Mouse (Mus musculus) liver, embryonic 14.5 days (tissue): ENCODE data around the gene Saa3. TPM values are rescaled to one million over a fixed set of nuclear protein-coding genes. Genes with fewer than 3 reads are reported as not detected.
"Not testable (repeated sequence)": the region's sequence is repeated elsewhere in the genome, so short reads cannot be mapped to it uniquely, and the experiment has no call there.

Experiments
- ATAC-seq: fragments of 200-750 bp; cut with Nextera tagmentation; 2 replicates; pipeline ENCODE4 v1.8.0; 2017; ENCODE audit warnings: moderate number of reproducible peaks, mild to moderate bottlenecking, moderate library complexity; ENCODE audit not compliant: insufficient read depth
- DNase-seq, 3 experiments: peaks; one replicate each; pipeline ENCODE4 v3.0.0-alpha.2; 2012 to 2013; ENCODE audit warnings: low read depth in 3 of 3, low spot score in 3 of 3
- H3K27ac ChIP-seq: fragments of 300-500 bp; sonication (generic); 2 replicates; pipeline ENCODE4 v1.5.1; 2014; ENCODE audit warnings: moderate library complexity, mild to moderate bottlenecking, control low read depth, inconsistent platforms
- H3K27me3 ChIP-seq: fragments of 300-500 bp; sonication (generic); 2 replicates; pipeline ENCODE4 v1.6.1; 2014; ENCODE audit warnings: mild to moderate bottlenecking, low read length, moderate library complexity; ENCODE audit not compliant: control insufficient read depth, insufficient read depth
- H3K36me3 ChIP-seq: fragments of 300-500 bp; sonication (generic); replicated peaks from 2 replicates; pipeline ENCODE4 v1.6.1; 2014; ENCODE audit warnings: low read depth; ENCODE audit not compliant: control insufficient read depth, insufficient read depth
- H3K4me1 ChIP-seq, 2 experiments: fragments of 200-500 bp in 1 of 2; fragments of 300-500 bp in 1 of 2; sonication (generic) in 1 of 2; replicated peaks; 2 replicates each; pipeline ENCODE4 v1.6.1; 2012 to 2014; ENCODE audit warnings: antibody characterized with exemption in 1 of 2, inconsistent platforms in 1 of 2, low read length in 1 of 2; ENCODE audit not compliant: control insufficient read depth in 2 of 2, insufficient read depth in 2 of 2
- H3K4me2 ChIP-seq: fragments of 300-500 bp; sonication (generic); 2 replicates; pipeline ENCODE4 v1.6.1; 2014; ENCODE audit warnings: low read depth, mild to moderate bottlenecking, control low read depth, moderate library complexity
- H3K4me3 ChIP-seq, 2 experiments: fragments of 200-500 bp in 1 of 2; fragments of 300-500 bp in 1 of 2; sonication (generic) in 1 of 2; 2 replicates each; pipeline ENCODE4 v1.5.1; 2012 to 2014; ENCODE audit warnings: low read depth in 2 of 2, low read length in 2 of 2, mild to moderate bottlenecking in 2 of 2, control low read depth in 1 of 2, inconsistent platforms in 1 of 2, moderate library complexity in 1 of 2; ENCODE audit not compliant: insufficient read depth in 1 of 2
- H3K9ac ChIP-seq: fragments of 300-500 bp; sonication (generic); replicated peaks from 2 replicates; pipeline ENCODE4 v1.6.1; 2014; ENCODE audit warnings: mild to moderate bottlenecking, control low read depth, moderate library complexity
- H3K9me3 ChIP-seq: fragments of 300-500 bp; sonication (generic); 2 replicates; pipeline ENCODE4 v1.6.1; 2016; ENCODE audit warnings: low read length, mixed read lengths; ENCODE audit not compliant: control insufficient read depth
- CTCF ChIP-seq: IDR thresholded peaks from 2 replicates; pipeline ENCODE4 v1.5.1; 2016; ENCODE audit warnings: antibody characterized with exemption, low read depth, control low read depth
- EP300 ChIP-seq: IDR thresholded peaks from 2 replicates; pipeline ENCODE4 v1.6.1; 2016; ENCODE audit warnings: antibody characterized with exemption, low read depth
- WGBS: fragments of 180-500 bp; shearing (Covaris S2); extraction: QIAGEN DNeasy Blood & Tissue Kit; methylation state at CpG from one replicate; pipeline ENCODE4 v1.1.7; 2014; ENCODE audit not compliant: insufficient replicate concordance; 5-methylcytosine and 5-hydroxymethylcytosine counted together
- polyA plus RNA-seq, 2 experiments: library from polyadenylated mRNA; depleted of rRNA in 1 of 2; stranded (reverse) in 1 of 2; unstranded in 1 of 2; fragments of >200 nt; fragmentation: Nextera tagmentation in 1 of 2; extraction: Ambion mirVana in 1 of 2; gene quantifications; 2 replicates each; pipeline versions ENCODE4 v1.2.1 to v1.2.3; 2012 to 2014

Gene Saa3
- polyA plus RNA-seq, 2 experiments = 1.0 to 3.4 TPM

DNA sequence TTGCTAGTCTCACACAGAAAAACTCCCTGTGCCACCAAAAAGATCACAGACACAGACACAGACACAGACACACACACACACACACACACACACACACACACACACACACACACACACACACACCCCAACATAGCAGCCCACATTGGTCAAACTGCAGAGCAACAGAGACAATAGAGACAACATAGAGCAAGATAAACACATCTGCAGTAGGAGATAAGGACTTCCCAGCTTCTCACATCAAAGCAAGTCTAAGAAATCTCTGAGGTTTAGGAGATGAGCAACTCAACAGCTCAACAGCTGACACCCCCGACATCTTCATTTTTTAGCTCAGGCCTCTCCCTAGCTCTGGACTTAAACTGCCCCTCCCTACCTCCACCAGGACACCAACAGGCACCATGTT, 18.7 kb downstream of the Saa3 start:
- peak; percentile 69 for ATAC-seq
- H3K36me3 ChIP-seq = peaks cover 20% of the 10 kb centered on the region
- 13% methylated on average over 1 of the region's 1 CpGs for WGBS

DNA sequence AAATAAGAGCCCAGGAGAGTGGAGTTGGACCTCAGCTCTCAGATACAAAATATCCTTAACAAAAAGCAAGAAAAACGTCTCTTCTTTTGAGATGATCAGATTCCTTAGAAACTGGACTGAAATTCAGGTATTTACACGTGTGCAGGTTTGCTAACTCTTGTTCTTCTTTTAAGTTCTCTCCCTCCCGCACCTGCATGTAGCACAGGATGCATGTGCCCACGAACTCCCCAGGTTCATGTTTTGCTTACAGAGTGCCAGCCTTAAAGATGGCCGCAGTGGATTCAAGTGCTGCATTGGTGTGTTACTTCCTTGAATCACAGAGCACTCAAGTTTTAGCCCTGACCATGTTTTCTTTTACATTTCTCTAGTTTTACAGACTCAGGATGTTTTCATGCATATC, 28.7 kb downstream of the Saa3 start:
- no peaks in the 10 kb centered on the region for H3K4me1 ChIP-seq
- TF ChIP-seq EP300 (no peak), CTCF (no peak)
- H3K27ac ChIP-seq = no peak overlapping the region
- no peaks in the 10 kb centered on the region for H3K27me3 ChIP-seq
- no peak overlapping the region for H3K9ac ChIP-seq
- H3K9me3 ChIP-seq = no peaks in the 10 kb centered on the region
- H3K36me3 ChIP-seq = peaks cover 4% of the 10 kb centered on the region
- no peak overlapping the region for H3K4me2 ChIP-seq
- ATAC-seq = no peak
- 69% methylated on average over 5 of the region's 5 CpGs for WGBS
- H3K4me3 ChIP-seq = no peak overlapping the region
- DNase-seq = no peak

More for the DNA sequence above, 18.7 kb downstream of the Saa3 start:
- Histone ChIP-seq H3K4me3 (no peak overlapping the region), H3K4me1 (peaks cover 0 to 5% of the 10 kb centered on the region in 2 experiments; a peak in 2 of 4 replicates), H3K9me3 (no peaks in the 10 kb centered on the region), H3K9ac (no peak overlapping the region), H3K4me2 (no peak overlapping the region), H3K27ac (no peak overlapping the region), H3K27me3 (no peaks in the 10 kb centered on the region)
- DNase-seq = peak in 2 of 3 experiments; percentile 24 to 31
- TF ChIP-seq EP300 (peak; percentile 51), CTCF (no peak)

DNA sequence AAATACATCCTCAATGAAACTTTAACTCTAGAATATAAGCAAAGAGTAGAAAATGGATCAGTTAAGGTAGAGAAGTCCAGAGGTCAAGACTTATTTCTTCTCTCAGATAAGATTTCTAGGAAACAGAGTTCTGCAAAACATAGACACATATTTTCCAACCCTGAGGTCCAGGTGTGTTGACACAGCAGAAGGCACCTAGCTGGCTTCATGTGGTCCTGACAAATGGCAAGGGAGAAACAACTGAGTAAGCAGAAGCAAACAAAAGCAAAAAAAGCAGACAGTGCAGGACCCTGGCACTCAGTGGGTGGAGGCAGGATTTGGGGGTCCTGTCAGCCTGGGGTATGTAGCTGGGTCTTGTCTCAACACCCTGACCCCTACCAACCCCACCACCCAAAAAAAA, 34.8 kb downstream of the Saa3 start:
- ATAC-seq = no peak
- no peak overlapping the region for H3K4me3 ChIP-seq
- H3K27ac ChIP-seq = no peak overlapping the region
- no peak for TF ChIP-seq EP300
- TF ChIP-seq CTCF = no peak
- no peaks in the 10 kb centered on the region for H3K36me3 ChIP-seq
- H3K27me3 ChIP-seq = no peaks in the 10 kb centered on the region
- no peak overlapping the region for H3K9ac ChIP-seq
- no peaks in the 10 kb centered on the region for H3K9me3 ChIP-seq
- no peak overlapping the region for H3K4me2 ChIP-seq
- no peaks in the 10 kb centered on the region; a peak in 1 of 4 replicates for H3K4me1 ChIP-seq
- no peak for DNase-seq

DNA sequence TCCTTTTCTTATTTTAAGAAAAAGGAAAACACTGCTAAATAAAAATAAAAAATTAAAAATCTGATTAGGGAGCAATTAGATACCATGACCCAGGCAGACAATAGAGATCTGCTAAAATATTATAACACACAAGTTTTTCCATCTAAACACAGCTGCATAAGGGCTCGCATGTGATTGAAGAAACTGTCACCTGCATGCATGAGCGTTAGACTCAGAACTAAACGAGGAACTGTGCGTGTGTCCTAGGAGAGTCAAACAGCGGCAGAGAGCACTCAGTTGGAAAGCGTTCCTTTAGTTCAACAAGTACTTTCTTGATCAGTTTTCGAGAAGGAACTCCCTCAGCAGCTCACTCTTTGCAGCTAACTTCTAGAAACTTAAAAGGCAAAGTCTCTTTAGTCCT, 36.5 kb downstream of the Saa3 start:
- not testable (repeated sequence) for H3K9me3 ChIP-seq, H3K36me3 ChIP-seq, H3K4me1 ChIP-seq, H3K4me2 ChIP-seq, ATAC-seq, H3K27ac ChIP-seq, H3K4me3 ChIP-seq, H3K27me3 ChIP-seq, DNase-seq, H3K9ac ChIP-seq
- 62% methylated on average over 7 of the region's 7 CpGs for WGBS

DNA sequence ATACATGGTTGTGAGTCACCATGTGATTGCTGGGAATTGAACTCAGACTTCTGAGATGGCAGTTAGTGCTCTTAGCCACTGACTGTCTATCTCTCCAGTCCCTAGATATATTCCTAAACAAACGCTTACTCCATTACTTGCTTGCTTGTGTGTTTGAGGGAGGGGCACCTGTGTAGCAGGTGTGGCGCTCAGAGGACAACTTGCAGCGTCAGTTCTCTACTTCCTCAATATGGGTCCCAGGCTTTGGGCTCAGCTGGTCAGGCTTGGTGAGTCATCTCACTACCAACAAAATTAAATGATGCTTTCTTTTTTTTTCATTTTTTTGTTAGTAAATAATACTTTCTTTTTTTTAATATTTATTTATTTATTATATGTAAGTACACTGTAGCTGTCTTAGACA, 37.1 kb downstream of the Saa3 start:
- no peaks in the 10 kb centered on the region for H3K27me3 ChIP-seq
- no peaks in the 10 kb centered on the region for H3K36me3 ChIP-seq
- H3K9me3 ChIP-seq = no peaks in the 10 kb centered on the region
- no peak overlapping the region for H3K27ac ChIP-seq
- no peak overlapping the region for H3K4me2 ChIP-seq
- TF ChIP-seq CTCF = no peak
- no peak for TF ChIP-seq EP300
- ATAC-seq = no peak
- DNase-seq = no peak
- 45% methylated on average over 3 of the region's 3 CpGs for WGBS
- no peak overlapping the region for H3K9ac ChIP-seq
- H3K4me3 ChIP-seq = no peak overlapping the region
- H3K4me1 ChIP-seq = no peaks in the 10 kb centered on the region; a peak in 1 of 4 replicates
